Mouse (Mus musculus) MEL (cell line): ENCODE data around the gene Rasip1.

Source experiments
- CTCF ChIP-seq, 3 experiments: IDR thresholded peaks in 2 of 3; conservative IDR thresholded peaks in 1 of 3; 2 replicates each; pipeline ENCODE4 v1.5.1; 2011 to 2012; ENCODE audit warnings: low read length in 3 of 3, low read depth in 2 of 3, mild to moderate bottlenecking in 2 of 3, improper control_type of control experiment in 1 of 3, inconsistent platforms in 1 of 3, mixed read lengths in 1 of 3, moderate library complexity in 1 of 3; ENCODE audit not compliant: control insufficient read depth in 1 of 3, insufficient read depth in 1 of 3, poor library complexity in 1 of 3, severe bottlenecking in 1 of 3
- GABPA ChIP-seq: IDR thresholded peaks from 2 replicates; pipeline ENCODE4 v1.6.1; 2012; ENCODE audit warnings: low read depth, mild to moderate bottlenecking, inconsistent platforms, low read length, improper control_type of control experiment, moderate library complexity
- GATA1 ChIP-seq: IDR thresholded peaks from 2 replicates; pipeline ENCODE4 v1.6.1; 2011; ENCODE audit warnings: low read depth, low read length, improper control_type of control experiment
- MXI1 ChIP-seq: IDR thresholded peaks from 2 replicates; pipeline ENCODE4 v1.6.1; 2011; ENCODE audit warnings: mild to moderate bottlenecking, low read depth, low read length, improper control_type of control experiment
- POLR2A ChIP-seq, 2 experiments: IDR thresholded peaks; 2 replicates each; pipeline ENCODE4 v1.6.1; 2011 to 2012; ENCODE audit warnings: low read length in 2 of 2, mild to moderate bottlenecking in 2 of 2, control low read depth in 1 of 2, improper control_type of control experiment in 1 of 2, low read depth in 1 of 2, moderate library complexity in 1 of 2; ENCODE audit not compliant: control insufficient read depth in 1 of 2, insufficient read depth in 1 of 2, poor library complexity in 1 of 2
- USF1 ChIP-seq: IDR thresholded peaks from 2 replicates; pipeline ENCODE4 v1.6.1; 2014; ENCODE audit warnings: low read depth, mild to moderate bottlenecking, inconsistent platforms, low read length, improper control_type of control experiment, moderate library complexity

GRCm38 (mm10) chr7:45621443-45621842 is 5.8 kb upstream of the Rasip1 start, which contains the start of gene Izumo1:
- no peak for TF ChIP-seq CTCF (IDR thresholded peaks at IDR 0.05 in 2 of 3, conservative IDR thresholded peaks at IDR 0.05 in 1 of 3; ENCODE audit: control insufficient read depth in 1 of 3, insufficient read depth in 1 of 3, low read depth in 2 of 3, low read length in 3 of 3, poor library complexity in 1 of 3, severe bottlenecking in 1 of 3)
- TF ChIP-seq POLR2A (IDR thresholded peaks at IDR 0.05; ENCODE audit: control insufficient read depth in 1 of 2, insufficient read depth in 1 of 2, low read depth in 1 of 2, low read length in 2 of 2, poor library complexity in 1 of 2): peak in 1 of 2 experiments; percentile 26; a peak in 1 of 4 replicates
- TF ChIP-seq USF1: no peak
- TF ChIP-seq GABPA: no peak
- TF ChIP-seq GATA1: peak; percentile 64
- no peak for TF ChIP-seq MXI1
